Mouse (Mus musculus): Measurements from ENCODE around the gene Doc2g.

- TF ChIP-seq POLR2A (IDR thresholded peaks at IDR 0.05; ENCODE audit: borderline replicate concordance, extremely low read depth, insufficient read depth, insufficient read length, poor library complexity, severe bottlenecking): no peak
- TF ChIP-seq CTCF (IDR thresholded peaks at IDR 0.05; ENCODE audit: borderline replicate concordance, extremely low read depth, insufficient read depth, insufficient read length): no peak
These were observed 42.9 kb upstream of the Doc2g start for GRCm38 (mm10) chr19:3960211-3960610.

Measured in brain, embryonic 14.5 days (tissue).